ENCODE assay signal across 18 mouse cellular contexts in the genomic region with DNA sequence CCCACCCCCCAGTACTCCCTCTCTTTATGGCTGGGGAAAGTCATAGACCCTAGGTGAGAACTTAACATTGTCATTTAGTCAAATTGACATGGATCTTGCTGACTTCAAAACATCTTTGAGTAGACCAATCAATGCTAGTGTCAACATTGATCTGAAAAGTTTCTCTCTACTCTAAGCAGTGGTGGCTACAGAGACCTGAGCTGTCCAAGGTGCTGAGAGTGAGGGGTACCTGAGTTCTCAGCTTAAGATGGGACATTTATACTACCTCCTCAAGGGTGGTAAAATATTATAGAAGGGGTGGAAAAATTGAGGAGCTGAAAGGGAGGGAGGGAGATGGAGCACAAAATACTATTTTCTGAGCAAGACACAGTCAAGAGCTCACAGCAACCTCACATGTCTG.
DNase-seq lines count a peak whose midpoint lies in the region; ATAC-seq lines count a peak whose summit lies in the region.
"Had no signal": no experiment of that assay in that cellular context is flagged by ENCODE, and none has a peak within 500 bp of the region (broad histone marks: within the 10 kb centered on the region; RNA-seq: fewer than 3 reads in every experiment).

No protein-coding gene starts in this region.

- ATAC-seq in kidney, embryonic 15.5 days (replicated peaks; ENCODE audit: low FRiP score), result no peak
- ATAC-seq in limb, embryonic 11.5 days (ENCODE audit: insufficient number of reproducible peaks, low FRiP score, low TSS enrichment, low read depth), result no peak
- ATAC-seq: forebrain, embryonic 14.5 days; intestine, embryonic 15.5 days had no signal

- H3K4me2 ChIP-seq in kidney, embryonic 15.5 days, result no peak overlapping the region
- no peak overlapping the region for H3K4me2 ChIP-seq in limb, embryonic 11.5 days (ENCODE audit: low read depth, severe bottlenecking)
- H3K4me2 ChIP-seq: hindbrain, embryonic 14.5 days; intestine, embryonic 15.5 days; liver, embryonic 13.5 days had no signal

- H3K27ac ChIP-seq in kidney, embryonic 15.5 days, result no peak overlapping the region
- H3K27ac ChIP-seq in limb, embryonic 11.5 days (replicated peaks; ENCODE audit: low read depth, low read length), result no peak overlapping the region
- H3K27ac ChIP-seq: hindbrain, embryonic 14.5 days; intestine, embryonic 15.5 days; liver, embryonic 13.5 days had no signal

- no peaks in the 10 kb centered on the region for H3K9me3 ChIP-seq in kidney, embryonic 15.5 days (replicated peaks)
- H3K9me3 ChIP-seq in limb, embryonic 11.5 days (ENCODE audit: control insufficient read depth, low read length), result no peaks in the 10 kb centered on the region
- H3K9me3 ChIP-seq: intestine, embryonic 15.5 days; liver, embryonic 13.5 days had no signal

- H3K4me3 ChIP-seq in kidney, embryonic 15.5 days (replicated peaks), result no peak overlapping the region
- H3K4me3 ChIP-seq in limb, embryonic 11.5 days (ENCODE audit: low read depth, low read length), result no peak overlapping the region
- H3K4me3 ChIP-seq: erythroblast, embryonic 14.5 days; intestine, embryonic 15.5 days; liver, embryonic 13.5 days had no signal

- DNase-seq in kidney, postnatal 4 days, result peak; percentile 55 to 60
- DNase-seq in NIH3T3 (ENCODE audit: low read depth), result peak; percentile 56
- peak; percentile 59 for DNase-seq in embryo, embryonic 11 days
- peak; percentile 62 for DNase-seq in limb, embryonic 11.5 days (ENCODE audit: low spot score)
- no peak for DNase-seq in layer of hippocampus, adult 9-10 months (ENCODE audit: low spot score)
- DNase-seq in left cerebral cortex, adult 8-10 months (ENCODE audit: low spot score in 2 of 2), result no peak
- no peak for DNase-seq in cerebellum, postnatal 36 days
- DNase-seq: cerebellum, adult 11-12 months; kidney, postnatal 25 days; left cerebral cortex, postnatal 4 days; liver, embryonic 13.5 days; midbrain, embryonic 14.5 days; right cerebral cortex, adult 18-20 months had no signal

- no peaks in the 10 kb centered on the region for H3K27me3 ChIP-seq in kidney, embryonic 15.5 days
- no peaks in the 10 kb centered on the region for H3K27me3 ChIP-seq in limb, embryonic 11.5 days (ENCODE audit: control insufficient read depth, insufficient read depth, low read length)
- H3K27me3 ChIP-seq: intestine, embryonic 15.5 days; liver, embryonic 13.5 days had no signal

- H3K36me3 ChIP-seq in kidney, embryonic 15.5 days, result no peaks in the 10 kb centered on the region
- H3K36me3 ChIP-seq in limb, embryonic 11.5 days (ENCODE audit: control insufficient read depth, insufficient read depth, low read length), result no peaks in the 10 kb centered on the region
- H3K36me3 ChIP-seq: intestine, embryonic 15.5 days; liver, embryonic 13.5 days had no signal

- H3K4me1 ChIP-seq in kidney, embryonic 15.5 days, result no peaks in the 10 kb centered on the region
- no peaks in the 10 kb centered on the region for H3K4me1 ChIP-seq in limb, embryonic 11.5 days (ENCODE audit: control insufficient read depth, insufficient read depth, low read length)
- H3K4me1 ChIP-seq: intestine, embryonic 15.5 days; liver, embryonic 13.5 days had no signal

- no peak overlapping the region for H3K9ac ChIP-seq in kidney, embryonic 15.5 days
- H3K9ac ChIP-seq in limb, embryonic 11.5 days (ENCODE audit: low read length), result no peak overlapping the region
- H3K9ac ChIP-seq: hindbrain, embryonic 14.5 days; intestine, embryonic 15.5 days; liver, embryonic 13.5 days had no signal

Comparison
In these comparisons a context has a peak if more than half of its experiments do, and no peak if none do; other contexts are left out.
1. DNase-seq: peak in kidney, postnatal 4 days (2 of 2), NIH3T3 (single experiment), embryo, embryonic 11 days (single experiment) and limb, embryonic 11.5 days (single experiment); none in layer of hippocampus, adult 9-10 months (single experiment), left cerebral cortex, adult 8-10 months (0 of 2) and cerebellum, postnatal 36 days (0 of 2).